Mouse (Mus musculus) liver, adult 2 months (tissue): ENCODE results near the gene Ubxn6. TPM values are rescaled to one million over a fixed set of nuclear protein-coding genes. Genes with fewer than 3 reads are reported as not detected.
A peak's percentile ranks its signal among the peaks of the same experiment; 100 is the strongest.

Source experiments
- DNase-seq: peaks from one replicate; pipeline ENCODE4 v3.0.0-alpha.2; 2011; ENCODE audit warnings: low read depth, low spot score; ENCODE audit errors: extremely low read depth
- H3K27ac ChIP-seq: fragments of 200-500 bp; replicated peaks from 2 replicates; pipeline ENCODE4 v1.5.1; 2012; ENCODE audit warnings: low read depth, mild to moderate bottlenecking, control low read depth, inconsistent platforms, low read length; ENCODE audit not compliant: insufficient read depth
- H3K27me3 ChIP-seq: fragments of 200-500 bp; 2 replicates; pipeline ENCODE4 v1.6.1; 2012; ENCODE audit warnings: mild to moderate bottlenecking, moderate library complexity, low read length, inconsistent platforms; ENCODE audit not compliant: control insufficient read depth, insufficient read depth
- H3K36me3 ChIP-seq: fragments of 200-500 bp; 2 replicates; pipeline ENCODE4 v1.6.1; 2012; ENCODE audit warnings: low read length, inconsistent platforms; ENCODE audit not compliant: control insufficient read depth, insufficient read depth
- H3K4me1 ChIP-seq: fragments of 200-500 bp; 2 replicates; pipeline ENCODE4 v1.6.1; 2011; ENCODE audit warnings: low read length; ENCODE audit not compliant: control insufficient read depth, insufficient read depth
- H3K4me3 ChIP-seq: fragments of 200-500 bp; 2 replicates; pipeline ENCODE4 v1.5.1; 2011; ENCODE audit warnings: low read depth, mild to moderate bottlenecking, control low read depth, low read length, moderate library complexity; ENCODE audit not compliant: insufficient read depth
- H3K79me2 ChIP-seq: fragments of 200-500 bp; 2 replicates; pipeline ENCODE4 v1.6.1; 2012; ENCODE audit warnings: inconsistent platforms, mild to moderate bottlenecking, low read length, moderate library complexity; ENCODE audit not compliant: control insufficient read depth, insufficient read depth
- H3K9ac ChIP-seq: fragments of 200-500 bp; 2 replicates; pipeline ENCODE4 v1.6.1; 2012; ENCODE audit warnings: low read depth, mild to moderate bottlenecking, control low read depth, inconsistent platforms, low read length
- CTCF ChIP-seq: fragments of 200-500 bp; IDR thresholded peaks from 2 replicates; pipeline ENCODE4 v1.5.1; 2011; ENCODE audit warnings: low read depth, low read length, control low read depth
- POLR2A ChIP-seq: fragments of 200-500 bp; IDR thresholded peaks from 2 replicates; pipeline ENCODE4 v1.6.1; 2011; ENCODE audit warnings: low read length, control low read depth; ENCODE audit not compliant: insufficient read depth; ENCODE audit errors: extremely low read depth
- WGBS: fragments of 180-500 bp; shearing (Covaris S2); methylation state at CpG from one replicate; pipeline ENCODE4 v1.1.7; 2018; 5-methylcytosine and 5-hydroxymethylcytosine counted together
- polyA plus RNA-seq: library from polyadenylated mRNA; depleted of rRNA; stranded (reverse); fragments of >200 nt; gene quantifications from 2 replicates; pipeline ENCODE4 v1.2.3, GENCODE M21; 2012
- total RNA-seq: library from RNA; depleted of rRNA; stranded (reverse); fragments of >200 nt; gene quantifications from 2 replicates; pipeline ENCODE4 v1.2.3, GENCODE M21; 2014

The Ubxn6 gene
- total and polyA plus RNA-seq, 2 experiments: 34.9 to 55.8 TPM

DNA sequence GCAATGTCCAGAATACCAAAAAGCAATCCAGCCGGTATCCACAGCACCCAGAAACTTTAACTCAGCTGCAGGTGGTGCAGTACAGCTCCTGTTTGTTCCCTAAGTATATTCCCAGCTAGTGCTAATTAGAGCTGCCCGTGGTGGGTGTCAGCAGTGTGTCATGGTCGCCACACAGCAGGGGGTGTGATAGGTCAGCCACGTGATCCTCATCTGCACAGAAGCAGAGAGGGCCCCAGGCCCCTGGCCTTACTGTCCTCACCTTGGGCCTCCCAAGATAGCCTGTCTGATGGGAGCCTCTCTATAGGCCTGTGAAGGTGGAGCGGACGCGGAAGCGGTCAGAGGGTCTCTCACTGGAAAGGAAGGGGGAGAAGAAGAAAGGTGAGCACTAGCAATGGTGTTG is 23.4 kb upstream of the Ubxn6 start:
- peaks cover 5% of the 10 kb centered on the region for H3K4me1 ChIP-seq
- H3K36me3 ChIP-seq: peaks cover 12% of the 10 kb centered on the region; the same call in 1 of the 2 replicates
- no peaks in the 10 kb centered on the region for H3K79me2 ChIP-seq
- WGBS: 93% methylated on average over 8 of the region's 8 CpGs
- DNase-seq: no peak
- H3K27ac ChIP-seq: no peak overlapping the region
- H3K9ac ChIP-seq: no peak overlapping the region
- H3K4me3 ChIP-seq: no peak overlapping the region
- TF ChIP-seq POLR2A: no peak
- no peak for TF ChIP-seq CTCF
- no peaks in the 10 kb centered on the region for H3K27me3 ChIP-seq

DNA sequence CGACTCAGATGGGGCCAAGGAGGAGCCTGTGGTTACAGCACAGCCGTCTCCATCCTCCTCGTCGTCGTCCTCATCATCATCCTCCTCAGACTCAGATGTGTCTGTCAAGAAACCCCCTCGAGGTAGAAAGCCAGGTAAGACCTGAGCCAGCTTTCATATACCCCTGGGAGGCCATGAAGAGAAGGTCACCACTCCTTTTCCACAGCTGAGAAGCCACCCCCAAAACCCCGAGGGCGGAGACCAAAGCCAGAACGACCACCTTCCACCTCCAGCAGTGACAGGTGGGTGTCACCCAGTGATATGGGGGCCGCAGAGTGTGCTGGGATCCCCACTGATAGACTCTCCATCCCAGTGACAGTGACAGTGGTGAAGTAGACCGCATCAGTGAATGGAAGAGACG is 22.1 kb upstream of the Ubxn6 start:
- Histone ChIP-seq H3K27ac (no peak overlapping the region), H3K27me3 (no peaks in the 10 kb centered on the region), H3K4me3 (no peak overlapping the region), H3K4me1 (peaks cover 5% of the 10 kb centered on the region), H3K9ac (no peak overlapping the region), H3K36me3 (peaks cover 13% of the 10 kb centered on the region; the same call in 1 of the 2 replicates), H3K79me2 (no peaks in the 10 kb centered on the region)
- 90% methylated on average over 12 of the region's 12 CpGs for WGBS
- no peak for TF ChIP-seq CTCF
- no peak for TF ChIP-seq POLR2A
- no peak for DNase-seq

DNA sequence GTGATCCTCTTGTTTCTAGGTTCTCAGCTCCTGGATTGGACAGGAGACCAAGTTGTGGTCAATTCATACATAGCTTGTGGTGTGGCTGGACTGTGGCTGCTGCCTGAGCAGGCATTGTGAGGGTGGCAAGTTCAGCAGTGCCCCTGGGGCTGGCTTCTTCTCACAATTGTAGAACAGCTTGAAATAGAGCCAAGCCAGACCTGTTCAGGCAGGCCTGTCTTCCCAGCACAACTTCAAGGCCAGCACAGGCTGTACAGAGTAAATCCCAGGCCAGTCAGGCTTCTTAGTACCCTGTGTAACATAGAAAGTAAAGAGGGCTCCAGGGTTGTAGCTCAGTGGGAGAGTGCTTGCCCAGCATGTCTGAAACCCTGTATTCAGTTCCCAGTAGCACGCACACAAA is 18.0 kb upstream of the Ubxn6 start:
- Histone ChIP-seq H3K36me3 (peaks cover 17% of the 10 kb centered on the region; the same call in 1 of the 2 replicates), H3K79me2 (0 out of 2 replicates have a peak, but pooled peaks cover 4% of the 10 kb centered on the region), H3K4me3 (no peak overlapping the region), H3K9ac (no peak overlapping the region), H3K27ac (no peak overlapping the region), H3K27me3 (no peaks in the 10 kb centered on the region), H3K4me1 (peaks cover 2% of the 10 kb centered on the region; the same call in 1 of the 2 replicates)
- DNase-seq: no peak
- 100% methylated on average over 1 of the region's 1 CpGs for WGBS
- TF ChIP-seq POLR2A: no peak
- TF ChIP-seq CTCF: no peak

DNA sequence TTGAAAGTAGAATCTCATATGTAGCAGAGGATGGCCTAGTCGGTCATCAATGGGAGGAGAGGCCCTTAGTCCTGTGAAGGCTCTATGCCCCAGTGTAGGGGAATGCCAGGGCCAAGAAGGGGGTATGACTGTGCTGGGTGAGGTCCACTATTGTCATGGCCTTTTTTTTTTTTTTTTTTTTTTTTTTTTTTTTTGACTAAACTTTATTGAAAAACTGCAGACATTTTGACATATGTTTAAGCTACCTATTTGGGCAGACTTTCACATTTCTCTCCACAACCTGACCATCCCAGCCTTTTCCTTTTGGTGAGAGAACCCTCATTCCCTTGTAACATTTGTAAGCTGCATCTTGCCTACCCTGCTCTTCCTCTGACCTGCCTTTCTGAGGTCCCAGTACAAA is 17.5 kb upstream of the Ubxn6 start:
- WGBS: 94% methylated on average over 1 of the region's 1 CpGs

DNA sequence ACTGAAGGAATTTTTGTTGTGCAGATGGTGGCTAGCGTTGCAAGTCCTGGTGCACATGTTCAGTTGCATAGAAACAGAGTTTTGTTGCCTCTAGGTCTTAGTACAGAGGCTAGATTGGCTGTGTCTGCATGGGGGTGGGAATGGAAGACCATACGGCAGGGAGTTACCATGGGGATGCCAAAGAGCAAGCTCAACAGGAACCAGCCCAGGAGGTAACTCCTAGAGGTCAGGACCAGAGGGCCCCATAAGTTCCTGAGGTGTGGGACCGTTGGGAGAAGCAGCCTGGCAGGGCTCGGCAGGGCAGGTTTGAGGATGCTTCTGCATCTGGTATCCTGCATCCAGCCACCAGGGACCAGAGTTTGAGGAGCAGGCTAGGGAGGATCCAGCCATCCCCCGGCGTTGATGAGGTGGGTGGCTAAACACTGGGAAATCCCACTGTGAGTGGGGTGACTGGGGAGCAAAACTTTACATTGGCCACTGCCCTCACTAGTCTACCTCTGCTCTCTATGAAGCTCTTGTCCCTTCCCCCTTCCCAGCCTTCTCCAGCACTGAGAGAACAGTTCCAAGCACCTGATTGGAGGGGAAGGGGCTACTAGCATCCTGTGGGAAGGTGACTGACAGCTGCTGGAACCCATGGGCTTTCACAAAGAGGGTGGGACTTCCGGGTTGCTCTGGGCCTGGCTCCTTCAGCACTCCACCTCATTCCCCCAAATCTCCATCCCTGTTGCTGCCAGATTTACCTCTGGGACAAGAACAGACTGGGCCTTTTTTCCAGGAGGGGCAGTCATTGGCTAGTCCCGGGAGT is 6.2 kb upstream of the Ubxn6 start:
- DNase-seq: no peak
- TF ChIP-seq CTCF (no peak), POLR2A (no peak)
- peaks cover 8% of the 10 kb centered on the region for H3K36me3 ChIP-seq
- H3K79me2 ChIP-seq: peaks cover 17% of the 10 kb centered on the region; the same call in 1 of the 2 replicates
- no peak overlapping the region for H3K9ac ChIP-seq
- 37% methylated on average over 8 of the region's 8 CpGs for WGBS
- H3K27me3 ChIP-seq: no peaks in the 10 kb centered on the region
- no peak overlapping the region for H3K27ac ChIP-seq
- no peak overlapping the region for H3K4me3 ChIP-seq
- H3K4me1 ChIP-seq: peaks cover 10% of the 10 kb centered on the region

More for the DNA sequence above, 17.5 kb upstream of the Ubxn6 start:
- TF ChIP-seq CTCF: no peak
- no peak for TF ChIP-seq POLR2A
- Histone ChIP-seq H3K27ac (no peak overlapping the region), H3K9ac (no peak overlapping the region), H3K79me2 (0 out of 2 replicates have a peak, but pooled peaks cover 4% of the 10 kb centered on the region), H3K36me3 (peaks cover 20% of the 10 kb centered on the region; the same call in 1 of the 2 replicates), H3K4me3 (no peak overlapping the region), H3K4me1 (peaks cover 2% of the 10 kb centered on the region; the same call in 1 of the 2 replicates), H3K27me3 (no peaks in the 10 kb centered on the region)
- no peak for DNase-seq

DNA sequence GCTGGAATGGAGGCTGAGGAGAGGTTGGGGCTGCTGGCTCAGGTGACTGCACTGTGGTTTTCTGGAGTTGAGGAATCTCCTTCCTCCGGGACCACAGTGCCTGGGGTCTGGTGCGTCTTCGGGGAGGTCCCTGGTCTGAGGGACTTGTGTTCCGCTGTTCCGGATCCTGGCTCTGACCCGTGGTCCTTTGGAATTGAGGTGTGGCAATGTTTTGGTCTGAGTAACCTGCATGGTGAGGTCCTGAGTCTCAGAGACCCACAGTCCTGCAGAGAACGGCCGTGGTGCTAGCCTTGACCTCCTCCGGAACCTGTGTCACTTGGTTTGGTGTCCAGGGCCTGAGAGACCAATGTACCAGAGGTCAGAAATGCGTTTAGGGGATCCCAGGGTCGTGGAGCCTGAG is 5.1 kb upstream of the Ubxn6 start:
- DNase-seq: peak; percentile 35
- WGBS: under 1% methylated on average over 11 of the region's 11 CpGs
- no peak overlapping the region for H3K27ac ChIP-seq
- H3K4me1 ChIP-seq: peaks cover 15% of the 10 kb centered on the region
- no peaks in the 10 kb centered on the region for H3K27me3 ChIP-seq
- H3K79me2 ChIP-seq: peaks cover 17% of the 10 kb centered on the region; the same call in 1 of the 2 replicates
- TF ChIP-seq CTCF (no peak), POLR2A (no peak)
- peak overlapping the region; percentile 82 for H3K4me3 ChIP-seq
- peaks cover 8% of the 10 kb centered on the region for H3K36me3 ChIP-seq
- H3K9ac ChIP-seq: peak overlapping the region; percentile 87
